Mouse (Mus musculus) ES-Bruce4 (cell line): Measurements from ENCODE around the gene Skida1. TPM values are rescaled to one million over a fixed set of nuclear protein-coding genes. Genes with fewer than 3 reads are reported as not detected.

Source experiments
- H3K27ac ChIP-seq: 2 replicates; pipeline ENCODE4 v1.5.1; 2012; ENCODE audit warnings: low read length, inconsistent platforms; ENCODE audit not compliant: insufficient read depth
- H3K27me3 ChIP-seq: 2 replicates; pipeline ENCODE4 v1.6.1; 2012; ENCODE audit warnings: mild to moderate bottlenecking, low read length, inconsistent platforms; ENCODE audit not compliant: control insufficient read depth, poor library complexity, insufficient read depth, severe bottlenecking
- H3K36me3 ChIP-seq: 2 replicates; pipeline ENCODE4 v1.6.1; 2012; ENCODE audit warnings: inconsistent platforms, mild to moderate bottlenecking, low read length, moderate library complexity; ENCODE audit not compliant: control insufficient read depth, poor library complexity, insufficient read depth, severe bottlenecking
- H3K4me1 ChIP-seq: one replicate; pipeline ENCODE4 v1.8.1; 2011; ENCODE audit warnings: low read length; ENCODE audit not compliant: control insufficient read depth, insufficient read depth
- H3K4me3 ChIP-seq: 2 replicates; pipeline ENCODE4 v1.5.1; 2011; ENCODE audit warnings: low read depth, mild to moderate bottlenecking, low read length
- H3K9ac ChIP-seq: 2 replicates; pipeline ENCODE4 v1.6.1; 2012; ENCODE audit warnings: low read depth, mild to moderate bottlenecking, inconsistent platforms; ENCODE audit not compliant: poor library complexity, severe bottlenecking
- H3K9me3 ChIP-seq: replicated peaks from 2 replicates; pipeline ENCODE4 v1.6.1; 2012; ENCODE audit warnings: mild to moderate bottlenecking, low read length, inconsistent platforms; ENCODE audit not compliant: control insufficient read depth, poor library complexity, insufficient read depth, severe bottlenecking
- CTCF ChIP-seq: IDR thresholded peaks from one replicate; pipeline ENCODE4 v1.8.1; 2011; ENCODE audit warnings: low read depth, low read length
- EP300 ChIP-seq: IDR thresholded peaks from 2 replicates; pipeline ENCODE4 v1.6.1; 2011; ENCODE audit warnings: low read depth, low read length; ENCODE audit not compliant: insufficient read depth
- POLR2A ChIP-seq: IDR thresholded peaks from one replicate; pipeline ENCODE4 v1.8.1; 2011; ENCODE audit warnings: low read length; ENCODE audit not compliant: insufficient read depth
- polyA plus RNA-seq: library from polyadenylated mRNA; stranded (reverse); fragments of >200 nt; gene quantifications from 2 replicates; pipeline ENCODE4 v1.2.4, GENCODE M21; 2011; ENCODE audit warnings: low read depth; ENCODE audit not compliant: missing spikeins, insufficient read depth, insufficient read length

Skida1 gene
- polyA plus RNA-seq, 1 experiment, result 0.79 TPM

DNA sequence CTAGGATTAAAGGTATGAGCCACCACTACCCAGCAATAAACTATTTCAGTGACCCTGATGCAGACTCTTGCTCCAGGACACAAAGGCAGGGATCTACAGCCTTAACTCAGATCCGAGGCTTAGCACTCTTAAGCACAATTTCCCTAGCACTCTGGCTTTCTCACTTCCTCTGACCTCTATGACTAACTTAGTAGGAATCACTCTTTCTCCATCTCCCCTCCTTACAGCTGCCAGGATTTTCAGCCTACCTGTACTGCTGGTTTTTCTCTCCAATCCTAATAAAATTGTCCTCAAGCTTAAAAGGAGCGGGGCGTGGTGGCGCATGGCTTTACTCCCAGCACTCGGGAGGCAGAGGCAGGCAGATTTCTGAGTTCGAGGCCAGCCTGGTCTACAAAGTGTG lies 31.5 kb downstream of the Skida1 start:
- Histone ChIP-seq H3K9me3 (peaks cover 15% of the 10 kb centered on the region), H3K4me1 (no peaks in the 10 kb centered on the region), H3K36me3 (no peaks in the 10 kb centered on the region), H3K27me3 (no peaks in the 10 kb centered on the region), H3K4me3 (no peak overlapping the region), H3K9ac (no peak overlapping the region), H3K27ac (no peak overlapping the region)
- TF ChIP-seq CTCF (no peak), POLR2A (no peak), EP300 (no peak)

DNA sequence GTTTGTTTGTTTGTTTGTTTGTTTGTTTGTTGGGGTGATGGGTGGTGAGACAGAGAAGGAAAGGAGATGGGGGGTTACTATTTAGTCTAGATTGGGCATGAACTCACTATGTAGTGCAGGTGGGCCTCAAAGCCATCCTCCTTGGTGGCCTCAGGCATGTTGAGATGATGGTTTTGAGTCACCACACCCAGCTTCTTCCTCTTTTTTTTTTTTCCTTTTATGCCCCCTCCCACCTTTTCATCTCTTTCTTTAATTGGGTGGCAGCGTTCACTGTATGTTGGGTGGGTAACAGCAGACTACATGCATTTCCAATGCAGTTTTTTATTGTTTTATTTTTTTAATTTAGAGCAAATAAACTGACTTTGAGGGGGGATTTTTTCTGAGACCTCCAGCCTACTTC lies 32.2 kb downstream of the Skida1 start:
- H3K27me3 ChIP-seq, result no peaks in the 10 kb centered on the region
- H3K9ac ChIP-seq, result no peak overlapping the region
- H3K36me3 ChIP-seq, result no peaks in the 10 kb centered on the region
- TF ChIP-seq CTCF (no peak), EP300 (no peak), POLR2A (no peak)
- H3K27ac ChIP-seq, result no peak overlapping the region
- peaks cover 15% of the 10 kb centered on the region for H3K9me3 ChIP-seq
- no peak overlapping the region for H3K4me3 ChIP-seq
- no peaks in the 10 kb centered on the region for H3K4me1 ChIP-seq

DNA sequence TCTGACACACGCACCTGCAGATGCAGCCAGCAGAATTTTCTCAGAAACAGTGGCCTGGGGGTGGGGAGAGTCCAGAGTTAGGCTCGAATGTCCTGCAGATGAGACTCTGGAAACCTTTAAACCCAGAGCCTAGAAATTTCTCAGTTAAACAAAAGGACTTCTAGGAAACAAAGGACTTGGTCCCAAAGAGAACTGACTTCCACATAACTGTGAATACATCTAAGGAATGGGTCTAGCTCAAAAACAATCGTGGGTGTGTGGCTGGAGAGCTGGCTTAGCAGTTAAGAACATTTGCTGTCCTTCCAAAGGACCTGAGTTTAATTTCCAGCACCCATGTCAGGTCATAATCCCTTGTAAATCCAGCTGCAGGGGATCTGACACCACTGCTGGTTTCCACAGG lies 33.3 kb downstream of the Skida1 start:
- no peak overlapping the region for H3K9ac ChIP-seq
- no peaks in the 10 kb centered on the region for H3K36me3 ChIP-seq
- H3K9me3 ChIP-seq, result peaks cover 15% of the 10 kb centered on the region
- H3K27ac ChIP-seq, result no peak overlapping the region
- H3K4me3 ChIP-seq, result no peak overlapping the region
- H3K4me1 ChIP-seq, result no peaks in the 10 kb centered on the region
- H3K27me3 ChIP-seq, result no peaks in the 10 kb centered on the region
- TF ChIP-seq CTCF (no peak), POLR2A (no peak), EP300 (no peak)

DNA sequence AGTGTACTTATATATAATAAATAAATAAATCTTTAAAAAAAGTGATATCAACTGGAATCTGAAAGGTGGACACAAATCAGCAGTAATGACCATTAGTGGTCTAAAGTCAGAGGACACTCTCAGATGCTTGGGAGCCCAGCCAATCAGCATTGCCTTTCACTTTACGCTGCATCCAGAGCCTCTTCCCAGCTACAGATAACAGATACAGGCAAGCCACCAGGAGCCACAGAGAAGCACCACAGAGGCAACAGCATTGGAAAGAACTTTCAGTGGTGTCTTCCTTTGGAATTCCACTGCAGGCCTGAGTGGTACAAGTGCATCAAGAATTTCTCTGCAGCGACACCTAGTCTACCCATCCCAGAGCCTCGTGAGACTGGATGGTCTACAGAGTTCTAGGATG lies 36.0 kb downstream of the Skida1 start:
- Histone ChIP-seq H3K27ac (no peak overlapping the region), H3K4me3 (no peak overlapping the region), H3K27me3 (no peaks in the 10 kb centered on the region), H3K36me3 (no peaks in the 10 kb centered on the region), H3K4me1 (no peaks in the 10 kb centered on the region), H3K9ac (no peak overlapping the region), H3K9me3 (no peaks in the 10 kb centered on the region; the same call in 1 of the 2 replicates)
- TF ChIP-seq POLR2A, result no peak
- no peak for TF ChIP-seq EP300

DNA sequence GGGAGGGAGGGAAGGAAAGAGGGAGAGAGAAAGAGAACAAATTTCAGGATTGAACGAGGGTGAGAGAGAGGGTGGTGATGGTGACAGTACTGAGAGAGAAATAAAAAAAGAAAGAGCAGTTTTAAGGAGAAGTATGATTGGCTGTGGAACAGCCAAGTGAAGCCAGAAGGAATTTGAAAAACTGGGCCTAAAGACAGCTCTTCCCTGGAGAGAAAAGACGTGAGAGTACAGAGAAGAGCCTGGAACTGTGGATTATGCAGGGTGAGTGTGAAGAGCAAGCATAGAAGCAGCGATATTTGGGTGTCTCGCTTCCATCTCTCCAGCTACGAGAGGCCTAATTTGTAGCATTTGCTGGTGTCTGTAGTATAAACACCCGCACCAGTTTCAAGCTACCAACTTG lies 37.6 kb downstream of the Skida1 start:
- no peak for TF ChIP-seq POLR2A
- no peak for TF ChIP-seq EP300
- TF ChIP-seq CTCF, result no peak
- no peak overlapping the region for H3K9ac ChIP-seq
- H3K27ac ChIP-seq, result no peak overlapping the region
- H3K9me3 ChIP-seq, result no peaks in the 10 kb centered on the region; the same call in 1 of the 2 replicates
- H3K27me3 ChIP-seq, result no peaks in the 10 kb centered on the region
- no peaks in the 10 kb centered on the region for H3K4me1 ChIP-seq
- no peak overlapping the region for H3K4me3 ChIP-seq
- H3K36me3 ChIP-seq, result no peaks in the 10 kb centered on the region

DNA sequence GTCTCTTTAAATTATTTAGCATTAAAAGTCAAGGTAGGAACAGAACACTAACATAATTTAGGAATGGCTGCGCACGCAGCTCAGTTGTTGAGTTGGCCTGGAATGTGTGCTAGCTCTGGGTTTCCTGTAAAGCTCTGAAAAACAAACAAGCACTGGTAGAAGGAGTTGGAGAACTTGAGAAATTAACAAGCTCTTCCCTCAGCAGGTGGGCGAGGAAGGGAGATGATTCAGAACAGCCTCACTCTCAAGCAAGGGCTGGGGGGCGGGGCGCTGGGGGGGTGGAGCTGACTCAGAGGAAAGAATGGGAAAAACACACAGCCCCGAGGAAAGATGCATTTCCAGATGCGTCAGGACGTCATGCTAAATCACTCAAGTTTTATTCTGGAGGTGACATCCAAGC lies 43.7 kb downstream of the Skida1 start:
- no peaks in the 10 kb centered on the region; the same call in 1 of the 2 replicates for H3K9me3 ChIP-seq
- peaks cover 4% of the 10 kb centered on the region for H3K4me1 ChIP-seq
- H3K27me3 ChIP-seq, result no peaks in the 10 kb centered on the region
- H3K27ac ChIP-seq, result no peak overlapping the region
- no peak overlapping the region for H3K4me3 ChIP-seq
- H3K9ac ChIP-seq, result no peak overlapping the region
- H3K36me3 ChIP-seq, result no peaks in the 10 kb centered on the region
- no peak for TF ChIP-seq EP300
- no peak for TF ChIP-seq CTCF
- no peak for TF ChIP-seq POLR2A

DNA sequence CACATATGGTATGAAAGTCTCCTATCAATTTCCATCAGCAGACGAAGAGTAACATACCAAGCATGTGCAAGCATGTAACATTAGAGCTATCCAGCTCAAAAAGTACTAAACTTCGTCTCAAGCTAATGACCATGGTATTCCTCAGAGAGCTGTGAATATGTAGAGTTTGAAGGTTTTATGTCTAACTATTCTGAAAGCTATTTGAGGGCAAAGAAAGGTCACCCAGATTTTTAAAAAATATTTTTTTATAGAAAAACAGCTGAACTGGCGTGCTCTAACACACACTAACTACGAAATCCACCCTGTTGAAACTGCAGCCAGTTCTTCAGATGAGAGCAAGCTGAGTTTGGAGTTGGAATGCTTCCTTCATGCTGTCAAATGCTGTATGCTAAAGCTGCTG lies 44.6 kb downstream of the Skida1 start:
- Histone ChIP-seq H3K27me3 (no peaks in the 10 kb centered on the region), H3K27ac (no peak overlapping the region), H3K4me1 (peaks cover 4% of the 10 kb centered on the region), H3K4me3 (no peak overlapping the region), H3K36me3 (no peaks in the 10 kb centered on the region), H3K9me3 (no peaks in the 10 kb centered on the region), H3K9ac (no peak overlapping the region)
- TF ChIP-seq POLR2A, result no peak
- TF ChIP-seq EP300, result no peak
- TF ChIP-seq CTCF, result no peak
